Mouse (Mus musculus) limb, embryonic 14.5 days (tissue): ENCODE measurements around the gene Fam173a. TPM values are rescaled to one million over a fixed set of nuclear protein-coding genes. Genes with fewer than 3 reads are reported as not detected.
"Not testable (repeated sequence)": the region's sequence is repeated elsewhere in the genome, so short reads cannot be mapped to it uniquely, and the experiment has no call there.

Experiments used
- ATAC-seq: fragments of 200-750 bp; cut with Nextera tagmentation; 2 replicates; pipeline ENCODE4 v1.8.0; 2017; ENCODE audit warnings: low read depth, moderate number of reproducible peaks, moderate TSS enrichment; ENCODE audit not compliant: low FRiP score
- DNase-seq: peaks from one replicate; pipeline ENCODE4 v3.0.0-alpha.2; 2015; ENCODE audit warnings: low spot score
- H3K27ac ChIP-seq: fragments of 300-500 bp; sonication (generic); replicated peaks from 2 replicates; pipeline ENCODE4 v1.5.1; 2014; ENCODE audit warnings: low read depth, mild to moderate bottlenecking, low read length, moderate library complexity, mixed read lengths
- H3K27me3 ChIP-seq: fragments of 300-500 bp; sonication (generic); 2 replicates; pipeline ENCODE4 v1.6.1; 2014; ENCODE audit warnings: low read length, mixed read lengths; ENCODE audit not compliant: control insufficient read depth, insufficient read depth
- H3K36me3 ChIP-seq: fragments of 300-500 bp; sonication (generic); 2 replicates; pipeline ENCODE4 v1.6.1; 2014; ENCODE audit warnings: mild to moderate bottlenecking, low read length, moderate library complexity, mixed read lengths; ENCODE audit not compliant: control insufficient read depth, insufficient read depth
- H3K4me1 ChIP-seq: fragments of 300-500 bp; sonication (generic); 2 replicates; pipeline ENCODE4 v1.6.1; 2014; ENCODE audit warnings: antibody characterized with exemption, low read length, mixed read lengths; ENCODE audit not compliant: control insufficient read depth, insufficient read depth
- H3K4me2 ChIP-seq: fragments of 300-500 bp; sonication (generic); replicated peaks from 2 replicates; pipeline ENCODE4 v1.6.1; 2014; ENCODE audit warnings: low read depth, mild to moderate bottlenecking, low read length, moderate library complexity; ENCODE audit not compliant: severe bottlenecking
- H3K4me3 ChIP-seq: fragments of 300-500 bp; sonication (generic); replicated peaks from 2 replicates; pipeline ENCODE4 v1.5.1; 2014; ENCODE audit warnings: low read length
- H3K9ac ChIP-seq: fragments of 300-500 bp; sonication (generic); 2 replicates; pipeline ENCODE4 v1.6.1; 2014; ENCODE audit warnings: mild to moderate bottlenecking, low read depth, low read length, moderate library complexity; ENCODE audit not compliant: severe bottlenecking
- H3K9me3 ChIP-seq: fragments of 300-500 bp; sonication (generic); 2 replicates; pipeline ENCODE4 v1.6.1; 2016; ENCODE audit warnings: low read length; ENCODE audit not compliant: control insufficient read depth
- POLR2A ChIP-seq: fragments of 200-500 bp; IDR thresholded peaks from 2 replicates; pipeline ENCODE4 v1.8.0; 2012; ENCODE audit warnings: inconsistent platforms, mild to moderate bottlenecking, moderate library complexity, borderline replicate concordance; ENCODE audit not compliant: insufficient read depth, insufficient read length; ENCODE audit errors: extremely low read depth
- WGBS: fragments of 180-500 bp; shearing (Covaris S2); extraction: QIAGEN DNeasy Blood & Tissue Kit; methylation state at CpG from one replicate; pipeline ENCODE4 v1.1.7; 2014; 5-methylcytosine and 5-hydroxymethylcytosine counted together
- microRNA-seq: library from miRNA; unstranded; fragments of <30 nt; microRNA quantifications from one replicate; pipeline ENCODE4, GENCODE M21; 2016
- polyA plus RNA-seq, 2 experiments: library from polyadenylated mRNA; depleted of rRNA in 1 of 2; stranded (reverse) in 1 of 2; unstranded in 1 of 2; fragments of >200 nt; fragmentation: Nextera tagmentation in 1 of 2; extraction: Ambion mirVana in 1 of 2; gene quantifications; 2 replicates each; pipeline versions ENCODE4 v1.2.1 to v1.2.3; 2012 to 2014

The Fam173a gene
- polyA plus RNA-seq, 2 experiments, result 73.8 to 117 TPM

- Histone ChIP-seq H3K9me3 (no peaks in the 10 kb centered on the region), H3K27me3 (no peaks in the 10 kb centered on the region), H3K4me2 (no peak overlapping the region), H3K4me1 (no peaks in the 10 kb centered on the region), H3K9ac (no peak overlapping the region), H3K4me3 (no peak overlapping the region), H3K27ac (no peak overlapping the region), H3K36me3 (no peaks in the 10 kb centered on the region)
- 95% methylated on average over 4 of the region's 4 CpGs for WGBS
- DNase-seq (no peak), ATAC-seq (no peak)
- no peak for TF ChIP-seq POLR2A
Measured at GRCm38 (mm10) chr17:25748238-25748637, 44.5 kb downstream of the Fam173a start.

- WGBS, result 70% methylated on average over 10 of the region's 10 CpGs
- TF ChIP-seq POLR2A, result no peak
Measured at GRCm38 (mm10) chr17:25744311-25744710, 48.4 kb downstream of the Fam173a start.

GRCm38 (mm10) chr17:25743831-25744230 is 48.9 kb downstream of the Fam173a start:
- Histone ChIP-seq H3K27ac (no peak overlapping the region), H3K27me3 (no peaks in the 10 kb centered on the region), H3K36me3 (no peaks in the 10 kb centered on the region), H3K4me3 (no peak overlapping the region), H3K9me3 (no peaks in the 10 kb centered on the region), H3K4me2 (no peak overlapping the region), H3K4me1 (no peaks in the 10 kb centered on the region), H3K9ac (no peak overlapping the region)
- no peak for TF ChIP-seq POLR2A
- ATAC-seq (no peak), DNase-seq (no peak)
- 92% methylated on average over 9 of the region's 9 CpGs for WGBS

More at GRCm38 (mm10) chr17:25744311-25744710, 48.4 kb downstream of the Fam173a start:
- H3K4me1 ChIP-seq, result no peaks in the 10 kb centered on the region
- H3K4me3 ChIP-seq, result no peak overlapping the region
- no peak for ATAC-seq
- H3K9ac ChIP-seq, result no peak overlapping the region
- H3K4me2 ChIP-seq, result no peak overlapping the region
- H3K27me3 ChIP-seq, result no peaks in the 10 kb centered on the region
- DNase-seq, result no peak
- no peaks in the 10 kb centered on the region for H3K36me3 ChIP-seq
- no peaks in the 10 kb centered on the region for H3K9me3 ChIP-seq
- H3K27ac ChIP-seq, result no peak overlapping the region

- DNase-seq, result not testable (repeated sequence)
Measured at GRCm38 (mm10) chr17:25741471-25741870, 51.2 kb downstream of the Fam173a start.

More at GRCm38 (mm10) chr17:25741471-25741870, 51.2 kb downstream of the Fam173a start:
- not testable (repeated sequence) for H3K4me2 ChIP-seq, H3K36me3 ChIP-seq, H3K4me3 ChIP-seq, H3K4me1 ChIP-seq, H3K27ac ChIP-seq, ATAC-seq, H3K27me3 ChIP-seq, H3K9ac ChIP-seq, H3K9me3 ChIP-seq
- 76% methylated on average over 12 of the region's 12 CpGs for WGBS

Small RNA genes within 50 kb of the gene (microRNA-seq; reads per million reads assigned to microRNA genes)
- gene Gm25083, result not detected
- gene Mir3082, result not detected
- gene Mir6966, result not detected

Other genes starting within 250 kb of the Fam173a start
- 16.3 and 23.4 TPM in 2 replicates for gene Sox8, start 222.2 kb downstream of the Fam173a start, polyA plus RNA-seq (2012; rRNA removed)
- 12.6 and 16.7 TPM in 2 replicates for gene Sox8, start 222.2 kb downstream of the Fam173a start, polyA plus RNA-seq (2014; fragmentation: Nextera tagmentation; extraction: Ambion mirVana)
- gene Lmf1, start 213.8 kb downstream of the Fam173a start, polyA plus RNA-seq (2012; rRNA removed), result 20.3 and 26.3 TPM in 2 replicates
- gene Lmf1, start 213.8 kb downstream of the Fam173a start, polyA plus RNA-seq (2014; fragmentation: Nextera tagmentation; extraction: Ambion mirVana), result 26.9 and 28.7 TPM in 2 replicates
- gene Gng13, start 75.7 kb downstream of the Fam173a start, polyA plus RNA-seq (2012; rRNA removed), result 0.56 and 0.74 TPM in 2 replicates
- 3.5 and 6.1 TPM in 2 replicates for gene Gng13, start 75.7 kb downstream of the Fam173a start, polyA plus RNA-seq (2014; fragmentation: Nextera tagmentation; extraction: Ambion mirVana)
- gene Chtf18, start 65.5 kb downstream of the Fam173a start, polyA plus RNA-seq (2012; rRNA removed), result 34.5 and 34.6 TPM in 2 replicates
- 14.7 and 16.1 TPM in 2 replicates for gene Chtf18, start 65.5 kb downstream of the Fam173a start, polyA plus RNA-seq (2014; fragmentation: Nextera tagmentation; extraction: Ambion mirVana)
- 48.2 and 71.7 TPM in 2 replicates for gene Rpusd1, start 65.2 kb downstream of the Fam173a start, polyA plus RNA-seq (2012; rRNA removed)
- gene Rpusd1, start 65.2 kb downstream of the Fam173a start, polyA plus RNA-seq (2014; fragmentation: Nextera tagmentation; extraction: Ambion mirVana), result 26.1 and 26.6 TPM in 2 replicates
- gene Mslnl, start 56.9 kb downstream of the Fam173a start, polyA plus RNA-seq (2012; rRNA removed), result 0.10 and 0.13 TPM in 2 replicates
- 0.10 and 0.22 TPM in 2 replicates for gene Mslnl, start 56.9 kb downstream of the Fam173a start, polyA plus RNA-seq (2014; fragmentation: Nextera tagmentation; extraction: Ambion mirVana)
- 0.23 and 5.5 TPM in 2 replicates for gene Msln, start 38.5 kb downstream of the Fam173a start, polyA plus RNA-seq (2012; rRNA removed)
- gene Msln, start 38.5 kb downstream of the Fam173a start, polyA plus RNA-seq (2014; fragmentation: Nextera tagmentation; extraction: Ambion mirVana), result 0.37 and 0.95 TPM in 2 replicates
- gene Narfl, start 19.1 kb downstream of the Fam173a start, polyA plus RNA-seq (2012; rRNA removed), result 24.9 and 26.0 TPM in 2 replicates
- 24.2 and 26.1 TPM in 2 replicates for gene Narfl, start 19.1 kb downstream of the Fam173a start, polyA plus RNA-seq (2014; fragmentation: Nextera tagmentation; extraction: Ambion mirVana)
- gene Haghl, start 7.2 kb downstream of the Fam173a start, polyA plus RNA-seq (2012; rRNA removed), result 113 and 119 TPM in 2 replicates
- gene Haghl, start 7.2 kb downstream of the Fam173a start, polyA plus RNA-seq (2014; fragmentation: Nextera tagmentation; extraction: Ambion mirVana), result 69.3 and 78.0 TPM in 2 replicates
- gene Ccdc78, start 6.3 kb downstream of the Fam173a start, polyA plus RNA-seq (2012; rRNA removed), result 0.06 and 0.10 TPM in 2 replicates
- gene Ccdc78, start 6.3 kb downstream of the Fam173a start, polyA plus RNA-seq (2014; fragmentation: Nextera tagmentation; extraction: Ambion mirVana), result not detected in 2 replicates
- gene AC134908.4, start 2.8 kb upstream of the Fam173a start, polyA plus RNA-seq (2012; rRNA removed), result not detected in 2 replicates
- gene AC134908.4, start 2.8 kb upstream of the Fam173a start, polyA plus RNA-seq (2014; fragmentation: Nextera tagmentation; extraction: Ambion mirVana), result 0.30 TPM in 1 of 2 replicates, not detected in the other
- gene Metrn, start 4.2 kb upstream of the Fam173a start, polyA plus RNA-seq (2012; rRNA removed), result 83.6 and 119 TPM in 2 replicates
- gene Metrn, start 4.2 kb upstream of the Fam173a start, polyA plus RNA-seq (2014; fragmentation: Nextera tagmentation; extraction: Ambion mirVana), result 10.5 and 12.6 TPM in 2 replicates
- gene Fbxl16, start 16.2 kb upstream of the Fam173a start, polyA plus RNA-seq (2012; rRNA removed), result 6.5 and 12.2 TPM in 2 replicates
- gene Fbxl16, start 16.2 kb upstream of the Fam173a start, polyA plus RNA-seq (2014; fragmentation: Nextera tagmentation; extraction: Ambion mirVana), result 2.0 and 2.5 TPM in 2 replicates
- gene Wdr24, start 30.7 kb upstream of the Fam173a start, polyA plus RNA-seq (2012; rRNA removed), result 45.1 and 56.1 TPM in 2 replicates
- 26.0 and 27.7 TPM in 2 replicates for gene Wdr24, start 30.7 kb upstream of the Fam173a start, polyA plus RNA-seq (2014; fragmentation: Nextera tagmentation; extraction: Ambion mirVana)
- 64.4 and 79.2 TPM in 2 replicates for gene Jmjd8, start 36.0 kb upstream of the Fam173a start, polyA plus RNA-seq (2012; rRNA removed)
- gene Jmjd8, start 36.0 kb upstream of the Fam173a start, polyA plus RNA-seq (2014; fragmentation: Nextera tagmentation; extraction: Ambion mirVana), result 41.5 and 46.3 TPM in 2 replicates
- gene Stub1, start 40.5 kb upstream of the Fam173a start, polyA plus RNA-seq (2012; rRNA removed), result 335 and 338 TPM in 2 replicates
- gene Stub1, start 40.5 kb upstream of the Fam173a start, polyA plus RNA-seq (2014; fragmentation: Nextera tagmentation; extraction: Ambion mirVana), result 349 and 350 TPM in 2 replicates
- 11.7 and 12.9 TPM in 2 replicates for gene Rhbdl1, start 44.4 kb upstream of the Fam173a start, polyA plus RNA-seq (2012; rRNA removed)
- 1.9 and 2.3 TPM in 2 replicates for gene Rhbdl1, start 44.4 kb upstream of the Fam173a start, polyA plus RNA-seq (2014; fragmentation: Nextera tagmentation; extraction: Ambion mirVana)
- gene Gm20683, start 48.9 kb upstream of the Fam173a start, polyA plus RNA-seq (2012; rRNA removed), result 13.0 and 19.4 TPM in 2 replicates
- gene Gm20683, start 48.9 kb upstream of the Fam173a start, polyA plus RNA-seq (2014; fragmentation: Nextera tagmentation; extraction: Ambion mirVana), result 2.2 and 2.5 TPM in 2 replicates
- 101 and 126 TPM in 2 replicates for gene Rhot2, start 52.0 kb upstream of the Fam173a start, polyA plus RNA-seq (2012; rRNA removed)
- 10.6 and 16.9 TPM in 2 replicates for gene Rhot2, start 52.0 kb upstream of the Fam173a start, polyA plus RNA-seq (2014; fragmentation: Nextera tagmentation; extraction: Ambion mirVana)
- gene Wdr90, start 68.6 kb upstream of the Fam173a start, polyA plus RNA-seq (2012; rRNA removed), result 68.0 and 90.0 TPM in 2 replicates
- gene Wdr90, start 68.6 kb upstream of the Fam173a start, polyA plus RNA-seq (2014; fragmentation: Nextera tagmentation; extraction: Ambion mirVana), result 18.1 and 22.1 TPM in 2 replicates
- gene Mcrip2, start 75.9 kb upstream of the Fam173a start, polyA plus RNA-seq (2012; rRNA removed), result 12.3 and 13.1 TPM in 2 replicates
- 13.4 and 20.2 TPM in 2 replicates for gene Mcrip2, start 75.9 kb upstream of the Fam173a start, polyA plus RNA-seq (2014; fragmentation: Nextera tagmentation; extraction: Ambion mirVana)
- 61.7 and 62.9 TPM in 2 replicates for gene Mettl26, start 82.2 kb upstream of the Fam173a start, polyA plus RNA-seq (2012; rRNA removed)
- gene Mettl26, start 82.2 kb upstream of the Fam173a start, polyA plus RNA-seq (2014; fragmentation: Nextera tagmentation; extraction: Ambion mirVana), result 51.4 and 52.0 TPM in 2 replicates
- 1.2 and 1.4 TPM in 2 replicates for gene Wfikkn1, start 88.0 kb upstream of the Fam173a start, polyA plus RNA-seq (2012; rRNA removed)
- 0.68 and 0.77 TPM in 2 replicates for gene Wfikkn1, start 88.0 kb upstream of the Fam173a start, polyA plus RNA-seq (2014; fragmentation: Nextera tagmentation; extraction: Ambion mirVana)
- gene Rab40c, start 126.8 kb upstream of the Fam173a start, polyA plus RNA-seq (2012; rRNA removed), result 53.3 and 73.6 TPM in 2 replicates
- gene Rab40c, start 126.8 kb upstream of the Fam173a start, polyA plus RNA-seq (2014; fragmentation: Nextera tagmentation; extraction: Ambion mirVana), result 20.8 and 23.2 TPM in 2 replicates
- 95.4 and 141 TPM in 2 replicates for gene Pigq, start 152.0 kb upstream of the Fam173a start, polyA plus RNA-seq (2012; rRNA removed)
- 48.7 and 48.8 TPM in 2 replicates for gene Pigq, start 152.0 kb upstream of the Fam173a start, polyA plus RNA-seq (2014; fragmentation: Nextera tagmentation; extraction: Ambion mirVana)
- 0.10 TPM in 2 replicates for gene Nhlrc4, start 152.1 kb upstream of the Fam173a start, polyA plus RNA-seq (2012; rRNA removed)
- not detected in 2 replicates for gene Nhlrc4, start 152.1 kb upstream of the Fam173a start, polyA plus RNA-seq (2014; fragmentation: Nextera tagmentation; extraction: Ambion mirVana)
- 0.25 and 0.26 TPM in 2 replicates for gene A930017K11Rik, start 159.7 kb upstream of the Fam173a start, polyA plus RNA-seq (2012; rRNA removed)
- 0.23 and 0.35 TPM in 2 replicates for gene A930017K11Rik, start 159.7 kb upstream of the Fam173a start, polyA plus RNA-seq (2014; fragmentation: Nextera tagmentation; extraction: Ambion mirVana)
- 50.1 and 70.4 TPM in 2 replicates for gene Capn15, start 192.9 kb upstream of the Fam173a start, polyA plus RNA-seq (2012; rRNA removed)
- gene Capn15, start 192.9 kb upstream of the Fam173a start, polyA plus RNA-seq (2014; fragmentation: Nextera tagmentation; extraction: Ambion mirVana), result 31.0 and 31.2 TPM in 2 replicates